Mouse (Mus musculus) lung, postnatal 36 days (tissue): ENCODE measurements around the gene Qser1.

Experiments
- DNase-seq: peaks from one replicate; pipeline ENCODE4 v3.0.0; 2022; ENCODE audit warnings: mixed read lengths

Qser1 gene

GRCm38 (mm10) chr2:104816866-104817439 is 393 bp upstream of the Qser1 start:
- DNase-seq: peak; percentile 92

- peak; percentile 29 for DNase-seq
These were observed 794 bp downstream of the Qser1 start for GRCm38 (mm10) chr2:104815561-104816370.

GRCm38 (mm10) chr2:104814181-104814951 is 2.2 kb downstream of the Qser1 start:
- no peak for DNase-seq

- no peak for DNase-seq
These were observed 11.1 kb downstream of the Qser1 start for GRCm38 (mm10) chr2:104805435-104805834.

GRCm38 (mm10) chr2:104774763-104775162 is 41.8 kb downstream of the Qser1 start:
- peak; percentile 63 for DNase-seq

GRCm38 (mm10) chr2:104768697-104769096 is 47.9 kb downstream of the Qser1 start:
- DNase-seq: no peak

- no peak for DNase-seq
These were observed 52.5 kb downstream of the Qser1 start for GRCm38 (mm10) chr2:104764018-104764417.

GRCm38 (mm10) chr2:104763134-104763703 is 53.3 kb downstream of the Qser1 start:
- no peak for DNase-seq

- DNase-seq: peak; percentile 66
These were observed 65.9 kb downstream of the Qser1 start for GRCm38 (mm10) chr2:104750611-104751010.

- no peak for DNase-seq
These were observed 67.8 kb downstream of the Qser1 start for GRCm38 (mm10) chr2:104748652-104749183.

- DNase-seq: peak; percentile 27
These were observed 70.3 kb downstream of the Qser1 start for GRCm38 (mm10) chr2:104746251-104746650.

- no peak for DNase-seq
These were observed 72.6 kb downstream of the Qser1 start for GRCm38 (mm10) chr2:104743971-104744370.

GRCm38 (mm10) chr2:104743160-104743559 is 73.4 kb downstream of the Qser1 start:
- DNase-seq: peak; percentile 54

- DNase-seq: peak; percentile 95
These were observed 73.9 kb downstream of the Qser1 start, which contains the start of gene Depdc7 for GRCm38 (mm10) chr2:104742741-104743064. TSS of gene Depdc7 (minus strand) at chr2:104742878.

- peak; percentile 4 for DNase-seq
These were observed 74.4 kb downstream of the Qser1 start for GRCm38 (mm10) chr2:104741896-104742740.

GRCm38 (mm10) chr2:104741015-104741758 is 75.4 kb downstream of the Qser1 start:
- DNase-seq: no peak

- DNase-seq: no peak
These were observed 76.2 kb downstream of the Qser1 start for GRCm38 (mm10) chr2:104740248-104740949.

- no peak for DNase-seq
These were observed 76.9 kb downstream of the Qser1 start for GRCm38 (mm10) chr2:104739691-104740090.

GRCm38 (mm10) chr2:104736241-104736640 is 80.3 kb downstream of the Qser1 start:
- DNase-seq: no peak

GRCm38 (mm10) chr2:104732562-104733256 is 83.9 kb downstream of the Qser1 start:
- DNase-seq: no peak
